Mouse (Mus musculus): ENCODE measurements around the gene Stat5b.

GRCm38 (mm10) chr11:100799426-100799825, 51.1 kb downstream of the Stat5b start:
- no peak for TF ChIP-seq POLR2A (IDR thresholded peaks at IDR 0.05; ENCODE audit: borderline replicate concordance, low read depth, low read length)
- TF ChIP-seq CTCF (IDR thresholded peaks at IDR 0.05; ENCODE audit: low read depth, low read length) = no peak
